Mouse (Mus musculus): ENCODE measurements around the gene Acnat1. TPM values are rescaled to one million over a fixed set of nuclear protein-coding genes. Genes with fewer than 3 reads are reported as not detected.

Acnat1 gene
- 3.5 and 4.4 TPM in 2 replicates for polyA plus RNA-seq (2015; fragmentation: Nextera tagmentation; extraction: Ambion mirVana)

DNA sequence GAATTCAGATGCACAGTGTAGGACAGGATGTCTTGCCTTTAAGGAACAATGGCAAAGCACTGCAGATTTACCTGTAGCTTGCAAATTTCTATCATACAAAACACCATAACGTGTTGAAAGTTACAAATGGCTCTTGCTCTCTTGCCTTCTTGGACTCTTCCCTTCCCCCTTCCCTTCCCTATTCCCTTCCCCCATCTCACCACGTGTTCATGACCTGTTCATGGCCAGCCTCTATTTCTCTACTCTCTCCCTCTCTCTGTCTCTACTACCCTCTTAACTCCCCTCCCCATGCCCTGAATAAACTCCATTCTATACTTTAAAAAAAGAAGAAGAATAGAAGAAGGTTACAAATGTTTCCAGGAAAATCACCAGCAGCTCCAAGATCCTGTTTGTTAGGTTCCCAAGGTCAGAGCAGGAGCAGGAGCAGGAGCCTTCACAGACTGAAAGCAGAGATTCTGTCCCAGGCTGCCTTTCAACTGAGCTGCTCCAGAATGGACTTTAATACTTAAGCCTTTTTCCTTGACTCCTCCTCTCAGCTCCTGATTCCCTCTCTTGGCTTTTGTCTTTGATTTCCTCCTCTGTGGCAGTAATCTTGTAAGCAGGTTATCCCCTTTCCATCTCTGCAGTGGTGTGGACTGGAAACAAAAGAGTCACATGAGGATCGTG lies at the start of gene Acnat1:
Acnat1 (minus strand) TSS at position 478 of the 666 bp plus-strand sequence.
- no peak within 1 kb of the TSS for H3K4me2 ChIP-seq (ENCODE audit: low read depth, low read length)
- ATAC-seq = no peak
- H3K36me3 ChIP-seq (replicated peaks; ENCODE audit: insufficient read depth, low read length) = no peaks in the 10 kb centered on the region; the same call in 1 of the 2 replicates
- no peak within 1 kb of the TSS for H3K9ac ChIP-seq (replicated peaks)
- no peaks in the 10 kb centered on the region for H3K9me3 ChIP-seq (ENCODE audit: low read length)
- TF ChIP-seq CTCF (IDR thresholded peaks at IDR 0.05; ENCODE audit: low read depth) = no peak
- no peak for TF ChIP-seq EP300 (IDR thresholded peaks at IDR 0.05; ENCODE audit: low read depth)
- peaks cover 14% of the 10 kb centered on the region for H3K4me1 ChIP-seq (ENCODE audit: insufficient read depth)
- no peak for DNase-seq
- WGBS (ENCODE audit: insufficient replicate concordance) = 47% methylated on average over 3 of the region's 3 CpGs
- H3K27ac ChIP-seq (ENCODE audit: low read depth) = no peak within 1 kb of the TSS
- H3K4me3 ChIP-seq (ENCODE audit: low read depth, low read length) = no peak within 1 kb of the TSS
- H3K27me3 ChIP-seq (ENCODE audit: insufficient read depth, low read length) = no peaks in the 10 kb centered on the region

DNA sequence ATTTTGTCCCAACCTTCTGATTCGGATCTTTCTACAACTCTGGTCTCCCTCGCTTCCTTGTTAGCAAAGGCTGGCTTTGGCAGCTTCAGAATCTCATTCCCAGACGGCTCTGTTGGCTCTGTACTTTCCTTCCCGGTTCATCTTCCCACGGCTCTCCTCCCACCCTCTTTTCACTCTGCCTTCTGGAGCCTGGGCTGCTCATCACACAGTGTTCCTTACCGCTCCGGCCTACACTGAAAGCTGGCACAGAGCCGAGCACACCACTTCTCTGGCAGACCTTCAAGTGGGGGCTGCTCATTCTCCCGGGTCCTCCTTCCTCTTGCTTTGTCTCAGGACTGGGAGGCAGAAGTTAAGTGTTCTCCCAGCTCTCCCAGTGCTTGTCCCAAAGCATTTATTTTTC lies 48.9 kb upstream of the Acnat1 start:
- DNase-seq = no peak
- no peak overlapping the region for H3K27ac ChIP-seq (ENCODE audit: low read depth)
- H3K4me3 ChIP-seq (ENCODE audit: low read depth, low read length) = no peak overlapping the region
- H3K9me3 ChIP-seq (ENCODE audit: low read length) = no peaks in the 10 kb centered on the region
- ATAC-seq = no peak
- H3K9ac ChIP-seq (replicated peaks) = no peak overlapping the region
- TF ChIP-seq EP300 (IDR thresholded peaks at IDR 0.05; ENCODE audit: low read depth) (no peak), CTCF (IDR thresholded peaks at IDR 0.05; ENCODE audit: low read depth) (no peak)
- peaks cover 10% of the 10 kb centered on the region for H3K4me1 ChIP-seq (ENCODE audit: insufficient read depth)
- H3K27me3 ChIP-seq (ENCODE audit: insufficient read depth, low read length) = no peaks in the 10 kb centered on the region
- H3K36me3 ChIP-seq (replicated peaks; ENCODE audit: insufficient read depth, low read length) = peaks cover 7% of the 10 kb centered on the region; the same call in 1 of the 2 replicates
- H3K4me2 ChIP-seq (ENCODE audit: low read depth, low read length) = no peak overlapping the region
- WGBS (ENCODE audit: insufficient replicate concordance) = 89% methylated on average over 9 of the region's 9 CpGs

GRCm38 (mm10) chr4:49521346-49521745 lies 47.6 kb upstream of the Acnat1 start:
- Histone ChIP-seq H3K36me3 (replicated peaks; ENCODE audit: insufficient read depth, low read length) (peaks cover 7% of the 10 kb centered on the region; the same call in 1 of the 2 replicates), H3K4me1 (ENCODE audit: insufficient read depth) (peaks cover 10% of the 10 kb centered on the region), H3K4me2 (ENCODE audit: low read depth, low read length) (peak overlapping the region; percentile 90), H3K27ac (ENCODE audit: low read depth) (peak overlapping the region; percentile 24; the same call in 1 of the 2 replicates), H3K4me3 (ENCODE audit: low read depth, low read length) (peak overlapping the region; percentile 84), H3K9ac (replicated peaks) (peak overlapping the region; percentile 77), H3K27me3 (ENCODE audit: insufficient read depth, low read length) (no peaks in the 10 kb centered on the region), H3K9me3 (ENCODE audit: low read length) (no peaks in the 10 kb centered on the region)
- no peak for DNase-seq
- ATAC-seq = peak; percentile 37
- TF ChIP-seq CTCF (IDR thresholded peaks at IDR 0.05; ENCODE audit: low read depth) (peak; percentile 13; the same call in 1 of the 2 replicates), EP300 (IDR thresholded peaks at IDR 0.05; ENCODE audit: low read depth) (no peak)
- WGBS (ENCODE audit: insufficient replicate concordance) = 0% methylated on average over 17 of the region's 17 CpGs

DNA sequence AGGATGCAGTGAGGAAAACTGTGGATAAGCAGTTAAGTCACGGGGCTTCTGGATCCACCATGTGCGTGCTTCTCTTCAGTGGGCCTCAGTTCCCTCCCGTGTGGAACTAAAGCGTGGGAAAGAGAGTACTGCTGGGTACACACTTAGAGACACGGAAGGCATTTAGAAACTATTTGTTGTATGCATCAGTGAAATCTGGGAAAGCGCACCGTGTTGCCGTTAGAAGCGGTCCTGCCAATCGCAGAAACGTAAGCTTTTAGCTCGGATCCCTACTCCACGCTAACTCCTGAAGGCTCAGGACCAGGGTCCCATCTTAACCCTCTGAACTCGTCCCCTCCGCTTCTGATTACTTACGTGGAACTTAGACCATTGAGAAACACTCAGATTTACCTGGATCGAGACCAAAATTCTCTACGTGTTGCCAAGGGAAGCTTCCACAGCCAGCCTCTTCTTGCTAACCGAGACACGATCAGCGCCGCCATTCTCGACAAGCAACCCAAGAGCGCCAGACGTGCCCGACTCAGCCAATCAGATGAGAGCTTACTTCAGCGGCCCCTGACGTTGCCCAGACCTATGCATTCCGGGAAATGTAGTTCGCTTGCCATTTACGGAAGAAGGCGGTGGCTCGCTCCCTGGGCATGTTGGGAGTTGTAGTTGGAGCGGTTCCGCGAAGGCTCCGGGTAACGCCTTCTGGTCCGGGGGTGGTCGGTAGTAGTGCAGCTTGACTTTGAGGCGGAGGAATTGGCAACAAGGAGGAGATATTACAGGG lies 47.0 kb upstream of the Acnat1 start, which contains the start of the genes Mrpl50 and Zfp189:
Mrpl50 (minus strand) TSS at position 522 of the 769 bp plus-strand sequence.
Zfp189 (plus strand) TSS at position 605 of the 769 bp plus-strand sequence.
- Histone ChIP-seq H3K4me2 (ENCODE audit: low read depth, low read length) (peak within 1 kb of the TSS; percentile 90), H3K27ac (ENCODE audit: low read depth) (peak within 1 kb of the TSS; percentile 90)
- WGBS (ENCODE audit: insufficient replicate concordance) = under 1% methylated on average over 41 of the region's 41 CpGs

DNA sequence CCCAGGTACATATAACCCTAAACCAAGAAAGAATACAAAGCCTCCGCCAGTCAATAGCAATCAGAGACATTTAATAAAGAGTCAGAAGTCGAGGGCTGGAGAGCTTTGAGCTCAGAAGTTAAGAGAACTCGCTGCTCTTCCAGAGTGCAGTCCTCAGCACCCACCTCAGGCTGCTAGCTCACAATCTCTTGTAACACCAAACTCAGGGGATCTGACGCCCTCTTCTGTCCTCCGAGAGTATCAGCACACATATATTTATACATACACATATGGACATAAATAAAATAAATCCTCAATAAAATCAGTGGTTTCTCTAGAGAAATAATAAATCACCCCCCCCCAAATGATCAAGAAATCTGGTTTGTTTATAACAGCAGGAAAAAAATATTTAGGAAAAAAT lies 45.8 kb upstream of the Acnat1 start:
- no peak for ATAC-seq
- no peaks in the 10 kb centered on the region for H3K27me3 ChIP-seq (ENCODE audit: insufficient read depth, low read length)
- TF ChIP-seq EP300 (IDR thresholded peaks at IDR 0.05; ENCODE audit: low read depth) (no peak), CTCF (IDR thresholded peaks at IDR 0.05; ENCODE audit: low read depth) (peak; percentile 49)
- H3K4me1 ChIP-seq (ENCODE audit: insufficient read depth) = peaks cover 13% of the 10 kb centered on the region
- H3K36me3 ChIP-seq (replicated peaks; ENCODE audit: insufficient read depth, low read length) = peaks cover 5% of the 10 kb centered on the region
- peak; percentile 42 for DNase-seq
- H3K27ac ChIP-seq (ENCODE audit: low read depth) = no peak overlapping the region
- peak overlapping the region; percentile 90 for H3K4me2 ChIP-seq (ENCODE audit: low read depth, low read length)
- no peaks in the 10 kb centered on the region for H3K9me3 ChIP-seq (ENCODE audit: low read length)
- WGBS (ENCODE audit: insufficient replicate concordance) = 77% methylated on average over 5 of the region's 5 CpGs
- H3K4me3 ChIP-seq (ENCODE audit: low read depth, low read length) = peak overlapping the region; percentile 84
- H3K9ac ChIP-seq (replicated peaks) = no peak overlapping the region

More for the DNA sequence above, 47.0 kb upstream of the Acnat1 start, which contains the start of the genes Mrpl50 and Zfp189:
- H3K27me3 ChIP-seq (ENCODE audit: insufficient read depth, low read length) = no peaks in the 10 kb centered on the region
- TF ChIP-seq CTCF (IDR thresholded peaks at IDR 0.05; ENCODE audit: low read depth) = no peak
- no peak for TF ChIP-seq EP300 (IDR thresholded peaks at IDR 0.05; ENCODE audit: low read depth)
- H3K9me3 ChIP-seq (ENCODE audit: low read length) = no peaks in the 10 kb centered on the region
- H3K9ac ChIP-seq (replicated peaks) = peak within 1 kb of the TSS; percentile 88
- H3K4me1 ChIP-seq (ENCODE audit: insufficient read depth) = peaks cover 13% of the 10 kb centered on the region
- ATAC-seq = peak; percentile 100
- DNase-seq = peak; percentile 92
- H3K4me3 ChIP-seq (ENCODE audit: low read depth, low read length) = peak within 1 kb of the TSS; percentile 84
- peaks cover 4% of the 10 kb centered on the region; the same call in 1 of the 2 replicates for H3K36me3 ChIP-seq (replicated peaks; ENCODE audit: insufficient read depth, low read length)

DNA sequence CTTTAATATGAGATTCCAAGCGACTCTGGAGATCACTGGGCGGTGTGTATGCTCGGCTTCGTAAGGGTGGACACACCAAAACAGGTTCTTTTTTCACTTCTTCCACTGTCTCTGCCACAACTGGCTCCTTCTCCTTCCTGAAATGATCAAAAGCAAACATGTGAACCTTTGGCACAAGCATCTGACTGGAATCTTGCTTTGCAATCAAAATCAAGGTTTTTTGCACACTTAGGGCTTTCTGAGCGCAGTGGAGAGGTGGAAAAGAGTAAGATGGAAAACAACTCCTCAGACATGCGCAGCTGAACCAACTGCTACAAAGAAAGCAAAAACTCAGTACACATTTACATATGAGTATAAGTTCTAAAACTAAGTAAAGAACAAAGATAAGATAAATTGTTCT lies 40.7 kb upstream of the Acnat1 start:
- no peak overlapping the region for H3K4me3 ChIP-seq (ENCODE audit: low read depth, low read length)
- no peak overlapping the region for H3K9ac ChIP-seq (replicated peaks)
- no peak for ATAC-seq
- no peak for DNase-seq
- TF ChIP-seq EP300 (IDR thresholded peaks at IDR 0.05; ENCODE audit: low read depth) (no peak), CTCF (IDR thresholded peaks at IDR 0.05; ENCODE audit: low read depth) (no peak)
- 93% methylated on average over 6 of the region's 6 CpGs for WGBS (ENCODE audit: insufficient replicate concordance)
- no peak overlapping the region for H3K4me2 ChIP-seq (ENCODE audit: low read depth, low read length)
- H3K36me3 ChIP-seq (replicated peaks; ENCODE audit: insufficient read depth, low read length) = peaks cover 22% of the 10 kb centered on the region
- H3K27me3 ChIP-seq (ENCODE audit: insufficient read depth, low read length) = no peaks in the 10 kb centered on the region
- peaks cover 10% of the 10 kb centered on the region; the same call in 1 of the 2 replicates for H3K4me1 ChIP-seq (ENCODE audit: insufficient read depth)
- no peaks in the 10 kb centered on the region for H3K9me3 ChIP-seq (ENCODE audit: low read length)
- no peak overlapping the region for H3K27ac ChIP-seq (ENCODE audit: low read depth)

Measured in liver, postnatal 0 days (tissue).